Mouse (Mus musculus): ENCODE measurements around the gene Col26a1.

DNA sequence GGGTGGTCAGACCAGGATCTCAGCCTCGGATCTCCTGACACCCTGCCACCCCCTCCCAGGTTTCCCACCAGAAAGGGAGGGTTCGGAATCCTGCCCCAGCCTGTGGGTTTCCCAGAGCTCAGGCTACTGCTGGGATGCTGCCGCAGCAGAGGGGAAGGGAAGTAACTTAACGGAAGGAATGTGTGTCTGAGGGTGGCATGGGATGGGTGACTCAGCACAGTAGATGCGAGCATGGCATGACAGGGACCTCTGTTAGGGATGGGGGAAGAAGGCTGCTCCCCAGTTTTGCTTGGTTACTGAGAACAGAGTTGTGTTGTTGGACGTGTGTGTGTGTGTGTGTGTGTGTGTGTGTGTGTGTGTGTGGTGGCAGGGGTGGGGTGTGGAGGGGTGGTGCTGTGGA is 122.7 kb downstream of the Col26a1 start:
- no peak for TF ChIP-seq CTCF (IDR thresholded peaks at IDR 0.05)
- no peak for TF ChIP-seq EP300 (IDR thresholded peaks at IDR 0.05)

All from lung, postnatal 0 days (tissue).